Mouse (Mus musculus) CD4-positive, CD25-positive, alpha-beta regulatory T cell, adult 4 months (primary cell): Measurements from ENCODE around the gene Pde3a. TPM values are rescaled to one million over a fixed set of nuclear protein-coding genes. Genes with fewer than 3 reads are reported as not detected.
"Not testable (repeated sequence)": the region's sequence is repeated elsewhere in the genome, so short reads cannot be mapped to it uniquely, and the experiment has no call there.

Experiments
- ATAC-seq: one replicate; pipeline ENCODE4 v1.8.0; 2017
- polyA plus RNA-seq, 2 experiments: library from polyadenylated mRNA; unstranded; fragments of 100-300 nt; shearing (Covaris generic); gene quantifications; one replicate each; pipeline ENCODE4 v1.2.1; 2017

Pde3a gene
- polyA plus RNA-seq, 2 experiments from 2014 or later, result not detected

- no peak for ATAC-seq
These were observed 19.0 kb downstream of the Pde3a start for GRCm38 (mm10) chr6:141267888-141268570.

- ATAC-seq, result no peak
These were observed 19.8 kb downstream of the Pde3a start for GRCm38 (mm10) chr6:141268871-141269270.

- no peak for ATAC-seq
These were observed 22.1 kb downstream of the Pde3a start for GRCm38 (mm10) chr6:141271133-141271532.

- ATAC-seq, result no peak
These were observed 22.5 kb downstream of the Pde3a start for GRCm38 (mm10) chr6:141271579-141271978.

GRCm38 (mm10) chr6:141273685-141274084, 24.6 kb downstream of the Pde3a start:
- no peak for ATAC-seq

- no peak for ATAC-seq
These were observed 32.6 kb downstream of the Pde3a start for GRCm38 (mm10) chr6:141281685-141282084.

GRCm38 (mm10) chr6:141282796-141283195, 33.7 kb downstream of the Pde3a start:
- no peak for ATAC-seq

GRCm38 (mm10) chr6:141291195-141291594, 42.1 kb downstream of the Pde3a start:
- ATAC-seq, result no peak

GRCm38 (mm10) chr6:141292826-141293459, 43.9 kb downstream of the Pde3a start:
- ATAC-seq, result no peak

GRCm38 (mm10) chr6:141293460-141293853, 44.4 kb downstream of the Pde3a start:
- no peak for ATAC-seq

GRCm38 (mm10) chr6:141295264-141295663, 46.2 kb downstream of the Pde3a start:
- ATAC-seq, result no peak

GRCm38 (mm10) chr6:141301750-141302748, 53.0 kb downstream of the Pde3a start:
- no peak for ATAC-seq

GRCm38 (mm10) chr6:141302842-141303241, 53.8 kb downstream of the Pde3a start:
- no peak for ATAC-seq

- ATAC-seq, result no peak
These were observed 58.3 kb downstream of the Pde3a start for GRCm38 (mm10) chr6:141307326-141307725.

- no peak for ATAC-seq
These were observed 59.4 kb downstream of the Pde3a start for GRCm38 (mm10) chr6:141308451-141308850.

GRCm38 (mm10) chr6:141309872-141310271, 60.8 kb downstream of the Pde3a start:
- no peak for ATAC-seq

GRCm38 (mm10) chr6:141310351-141310750, 61.3 kb downstream of the Pde3a start:
- no peak for ATAC-seq

- ATAC-seq, result no peak
These were observed 62.5 kb downstream of the Pde3a start for GRCm38 (mm10) chr6:141311615-141312014.

- ATAC-seq, result no peak
These were observed 64.0 kb downstream of the Pde3a start for GRCm38 (mm10) chr6:141313112-141313511.

- ATAC-seq, result no peak
These were observed 69.4 kb downstream of the Pde3a start for GRCm38 (mm10) chr6:141318440-141318839.

- no peak for ATAC-seq
These were observed 72.2 kb downstream of the Pde3a start for GRCm38 (mm10) chr6:141321253-141321652.

GRCm38 (mm10) chr6:141322961-141323360, 73.9 kb downstream of the Pde3a start:
- no peak for ATAC-seq

- ATAC-seq, result not testable (repeated sequence)
These were observed 78.1 kb downstream of the Pde3a start for GRCm38 (mm10) chr6:141327134-141327533.
